Mouse (Mus musculus) C2C12 (cell line): ENCODE results near the gene Hspa12a. TPM values are rescaled to one million over a fixed set of nuclear protein-coding genes. Genes with fewer than 3 reads are reported as not detected.
A peak's percentile ranks its signal among the peaks of the same experiment; 100 is the strongest.
"Not testable (repeated sequence)": the region's sequence is repeated elsewhere in the genome, so short reads cannot be mapped to it uniquely, and the experiment has no call there.

Source experiments
- H3K27me3 ChIP-seq: one replicate; pipeline ENCODE4 v1.6.1; 2011; ENCODE audit not compliant: control insufficient read depth, insufficient read depth, insufficient read length
- H3K36me3 ChIP-seq: one replicate; pipeline ENCODE4 v1.6.1; 2011; ENCODE audit not compliant: control insufficient read depth, insufficient read depth
- H3K4me3 ChIP-seq: one replicate; pipeline ENCODE4 v1.5.1; 2011; ENCODE audit warnings: mild to moderate bottlenecking, control low read depth; ENCODE audit not compliant: poor library complexity, insufficient read depth, severe bottlenecking
- H3K79me2 ChIP-seq: one replicate; pipeline ENCODE4 v1.6.1; 2011; ENCODE audit not compliant: control insufficient read depth, insufficient read depth
- H3K79me3 ChIP-seq: one replicate; pipeline ENCODE4 v1.6.1; 2011; ENCODE audit warnings: low read depth, control low read depth
- H3ac ChIP-seq: one replicate; pipeline ENCODE3; 2011; ENCODE audit warnings: low read depth; ENCODE audit not compliant: control insufficient read depth, insufficient read length
- CEBPB ChIP-seq: IDR thresholded peaks from one replicate; pipeline ENCODE4 v1.6.1; 2011; ENCODE audit warnings: low read depth, mild to moderate bottlenecking, control low read depth, moderate library complexity
- CTCF ChIP-seq: IDR thresholded peaks from one replicate; pipeline ENCODE4 v1.5.1; 2011; ENCODE audit not compliant: control insufficient read depth, insufficient read depth, insufficient read length
- FOSL1 ChIP-seq: IDR thresholded peaks from one replicate; pipeline ENCODE4 v1.8.0; 2011; ENCODE audit warnings: mild to moderate bottlenecking, low read length; ENCODE audit not compliant: poor library complexity, insufficient read depth, severe bottlenecking
- MAX ChIP-seq: IDR thresholded peaks from one replicate; pipeline ENCODE4 v1.6.1; 2011; ENCODE audit warnings: mild to moderate bottlenecking, control low read depth
- MYOD1 ChIP-seq: IDR thresholded peaks from one replicate; pipeline ENCODE4 v1.6.1; 2011; ENCODE audit warnings: low read depth; ENCODE audit not compliant: control insufficient read depth, insufficient read length
- MYOG ChIP-seq: IDR thresholded peaks from one replicate; pipeline ENCODE4 v1.6.1; 2011; ENCODE audit not compliant: control insufficient read depth, insufficient read length; ENCODE audit errors: extremely low read depth
- USF1 ChIP-seq: IDR thresholded peaks from one replicate; pipeline ENCODE4 v1.6.1; 2011; ENCODE audit warnings: low read depth, mild to moderate bottlenecking, control low read depth, moderate library complexity
- polyA plus RNA-seq: library from polyadenylated mRNA; unstranded; fragments of >200 nt; fragmentation: generic; extraction: Trizol; gene quantifications from one replicate; pipeline ENCODE4 v1.2.1, GENCODE M21; 2012; ENCODE audit warnings: missing spikeins

Gene Hspa12a
- polyA plus RNA-seq, 1 experiment: 14.8 TPM

GRCm38 (mm10) chr19:58903899-58904327 lies 39.5 kb downstream of the Hspa12a start:
- no peaks in the 10 kb centered on the region for H3K36me3 ChIP-seq
- TF ChIP-seq CTCF: peak; percentile 87
- no peak for TF ChIP-seq USF1
- H3K4me3 ChIP-seq: peak overlapping the region; percentile 14
- H3K79me3 ChIP-seq: no peaks in the 10 kb centered on the region
- H3ac ChIP-seq: peak overlapping the region; percentile 14
- no peaks in the 10 kb centered on the region for H3K79me2 ChIP-seq
- peaks cover 11% of the 10 kb centered on the region for H3K27me3 ChIP-seq

DNA sequence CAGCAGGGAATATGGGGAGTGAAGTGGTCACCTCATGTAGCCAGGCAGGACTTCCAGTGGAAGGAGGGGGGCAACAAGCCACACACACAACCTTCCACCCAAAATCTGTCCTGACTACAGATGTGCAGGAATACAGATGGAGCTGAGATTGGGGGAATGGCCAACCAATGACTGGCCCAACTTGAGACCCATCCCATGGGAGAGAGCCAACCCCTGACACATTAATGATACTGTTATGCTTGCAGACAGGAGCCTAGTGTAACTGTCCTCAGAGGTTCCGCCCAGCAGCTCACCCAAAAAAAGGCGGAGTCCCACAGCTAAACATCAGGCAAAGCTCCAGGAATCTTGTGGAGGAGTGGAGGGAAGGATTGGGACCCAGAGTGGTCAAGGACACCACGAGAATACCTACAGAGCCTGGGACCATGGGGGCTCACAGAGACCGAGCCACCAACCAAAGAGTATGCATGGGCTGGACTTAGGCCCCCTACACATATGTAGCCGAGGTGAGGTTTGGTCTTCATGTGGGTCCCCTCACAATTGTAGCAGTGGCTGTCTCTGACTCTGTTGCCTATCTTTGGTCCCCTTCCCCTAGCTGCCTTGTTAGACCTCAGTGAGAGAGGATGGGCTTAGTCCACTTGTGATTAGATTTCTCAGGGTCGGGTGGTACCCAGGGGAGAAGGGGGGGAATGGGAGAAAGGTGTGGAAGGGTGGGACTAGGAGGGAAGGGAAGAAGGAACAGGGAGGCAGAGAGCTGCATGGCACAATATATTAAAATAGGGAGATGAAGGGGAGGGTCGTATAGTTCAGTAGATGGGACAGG lies 40.2 kb downstream of the Hspa12a start:
- peak overlapping the region; percentile 14 for H3K4me3 ChIP-seq
- H3K36me3 ChIP-seq: no peaks in the 10 kb centered on the region
- no peak overlapping the region for H3ac ChIP-seq
- no peaks in the 10 kb centered on the region for H3K79me3 ChIP-seq
- H3K27me3 ChIP-seq: peaks cover 11% of the 10 kb centered on the region
- no peak for TF ChIP-seq USF1
- no peaks in the 10 kb centered on the region for H3K79me2 ChIP-seq

DNA sequence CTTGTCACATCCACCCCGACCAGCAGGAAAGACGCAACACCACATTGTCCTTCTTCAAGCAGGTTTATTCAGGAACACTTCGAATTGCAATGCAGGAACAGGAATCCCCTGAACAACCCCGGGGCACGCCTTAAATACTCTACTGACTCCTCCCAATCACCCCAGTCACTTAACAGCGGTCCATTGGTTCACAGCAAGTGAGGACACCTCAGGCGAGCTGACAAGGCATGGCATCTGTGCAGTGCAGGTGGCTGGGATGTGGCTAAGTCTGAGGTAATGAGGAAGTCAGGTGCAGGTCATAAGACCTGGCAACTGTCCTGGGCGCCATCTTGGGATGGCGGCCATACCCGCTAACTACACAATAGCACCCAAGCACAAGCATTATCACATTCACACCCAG lies 43.0 kb downstream of the Hspa12a start:
- H3ac ChIP-seq, H3K27me3 ChIP-seq: not testable (repeated sequence)

GRCm38 (mm10) chr19:58896216-58896615 lies 47.2 kb downstream of the Hspa12a start:
- no peaks in the 10 kb centered on the region for H3K79me2 ChIP-seq
- TF ChIP-seq MYOG (no peak), MYOD1 (no peak), CEBPB (no peak), CTCF (no peak), MAX (no peak), FOSL1 (no peak), USF1 (no peak)
- no peaks in the 10 kb centered on the region for H3K27me3 ChIP-seq
- no peak overlapping the region for H3K4me3 ChIP-seq
- no peaks in the 10 kb centered on the region for H3K36me3 ChIP-seq
- no peaks in the 10 kb centered on the region for H3K79me3 ChIP-seq
- no peak overlapping the region for H3ac ChIP-seq

More for the DNA sequence above, 43.0 kb downstream of the Hspa12a start:
- not testable (repeated sequence) for H3K79me3 ChIP-seq, H3K79me2 ChIP-seq, H3K36me3 ChIP-seq, H3K4me3 ChIP-seq

DNA sequence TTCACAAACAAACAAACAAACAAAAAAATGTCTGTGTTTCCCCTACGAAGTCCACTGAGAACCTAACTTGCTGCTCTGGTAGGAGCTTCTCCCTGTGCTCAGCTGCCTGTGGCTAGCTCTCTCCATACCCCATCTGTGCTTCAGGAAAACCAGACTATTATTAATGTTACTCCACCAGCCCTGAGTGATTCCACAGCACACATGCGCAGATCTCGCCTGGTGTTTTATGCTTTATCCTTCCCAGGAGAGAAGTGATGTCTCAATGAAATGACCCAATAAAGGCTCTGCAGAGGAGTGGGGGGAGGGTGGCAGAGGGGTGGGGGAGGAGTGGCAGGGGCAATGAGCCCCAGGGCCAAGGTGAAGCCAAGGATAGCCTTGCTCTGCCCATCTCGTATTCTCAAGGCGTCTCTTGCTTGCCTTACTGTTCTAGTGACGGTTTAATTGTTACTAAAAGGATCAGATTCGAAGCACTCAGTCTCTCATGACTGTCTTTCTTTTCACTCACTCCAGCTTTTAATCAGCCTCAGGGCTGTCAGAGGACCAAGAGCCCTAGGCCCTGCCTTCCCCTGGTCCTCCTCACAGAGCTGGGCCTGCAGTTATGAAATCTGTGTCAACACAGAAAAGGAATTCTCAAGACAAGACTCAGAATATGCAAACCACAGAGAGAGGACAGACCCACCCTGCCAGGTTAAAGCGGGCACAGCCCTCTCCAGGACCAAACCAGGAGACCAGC lies 54.0 kb downstream of the Hspa12a start:
- Histone ChIP-seq H3K79me2 (no peaks in the 10 kb centered on the region), H3K4me3 (no peak overlapping the region), H3K36me3 (no peaks in the 10 kb centered on the region), H3K27me3 (no peaks in the 10 kb centered on the region), H3K79me3 (no peaks in the 10 kb centered on the region), H3ac (no peak overlapping the region)
- TF ChIP-seq MYOD1 (no peak), FOSL1 (no peak), CEBPB (no peak), USF1 (no peak), MAX (no peak), MYOG (no peak), CTCF (no peak)

DNA sequence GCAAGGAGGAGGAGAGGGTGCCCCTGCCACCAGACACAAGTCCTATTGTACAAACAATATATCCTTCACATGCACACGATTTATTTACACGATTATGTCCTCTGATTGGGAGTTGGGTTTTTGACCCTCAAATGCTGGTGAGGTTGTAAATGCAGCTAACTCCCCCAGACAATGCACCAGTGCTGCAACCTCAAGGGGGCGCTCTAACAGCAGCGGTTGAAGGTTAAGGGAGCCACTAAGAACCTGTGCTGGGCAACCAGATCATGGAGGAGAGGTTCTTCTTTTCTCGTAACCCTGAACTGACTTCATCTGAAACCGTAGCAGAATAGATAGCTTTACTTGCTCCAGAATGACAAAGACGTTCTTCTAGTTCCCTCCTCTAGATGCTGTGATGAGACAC lies 57.0 kb downstream of the Hspa12a start:
- no peak overlapping the region for H3ac ChIP-seq
- no peak for TF ChIP-seq MYOD1
- TF ChIP-seq MAX: no peak
- TF ChIP-seq USF1: no peak
- no peak for TF ChIP-seq MYOG
- TF ChIP-seq CTCF: no peak
- TF ChIP-seq FOSL1: no peak
- no peak for TF ChIP-seq CEBPB
- no peak overlapping the region for H3K4me3 ChIP-seq
- no peaks in the 10 kb centered on the region for H3K36me3 ChIP-seq
- H3K27me3 ChIP-seq: no peaks in the 10 kb centered on the region
- no peaks in the 10 kb centered on the region for H3K79me3 ChIP-seq
- no peaks in the 10 kb centered on the region for H3K79me2 ChIP-seq
